Mouse (Mus musculus): ENCODE data around the gene Scml4.

GRCm38 (mm10) chr10:43006534-43006933, 146.4 kb downstream of the Scml4 start:
- no peak for TF ChIP-seq GATA1 (IDR thresholded peaks at IDR 0.05; ENCODE audit: low read length)
- TF ChIP-seq TAL1 (IDR thresholded peaks at IDR 0.05; ENCODE audit: low read length): no peak

Measured in erythroblast, embryonic 14.5 days (primary cell).